Mouse (Mus musculus) bone marrow, adult 2 months (tissue): Measurements from ENCODE around the gene Rbpj. TPM values are rescaled to one million over a fixed set of nuclear protein-coding genes. Genes with fewer than 3 reads are reported as not detected.
"Not testable (repeated sequence)": the region's sequence is repeated elsewhere in the genome, so short reads cannot be mapped to it uniquely, and the experiment has no call there.

Source experiments
- H3K27ac ChIP-seq: fragments of 200-500 bp; 2 replicates; pipeline ENCODE4 v1.5.1; 2012; ENCODE audit warnings: low read depth, mild to moderate bottlenecking, control low read depth, inconsistent platforms, low read length; ENCODE audit not compliant: control insufficient read depth, poor library complexity, insufficient read depth
- H3K4me1 ChIP-seq: fragments of 200-500 bp; 2 replicates; pipeline ENCODE4 v1.6.1; 2011; ENCODE audit warnings: low read length; ENCODE audit not compliant: control insufficient read depth, insufficient read depth
- H3K4me3 ChIP-seq: fragments of 200-500 bp; replicated peaks from 2 replicates; pipeline ENCODE3; 2011; ENCODE audit warnings: mild to moderate bottlenecking, low read depth, low read length, control low read depth; ENCODE audit not compliant: control insufficient read depth
- CTCF ChIP-seq: fragments of 200-500 bp; IDR thresholded peaks from 2 replicates; pipeline ENCODE4 v1.5.1; 2011; ENCODE audit warnings: low read length, control low read depth; ENCODE audit not compliant: control insufficient read depth, insufficient read depth
- POLR2A ChIP-seq: fragments of 200-500 bp; IDR thresholded peaks from 2 replicates; pipeline ENCODE4 v1.6.1; 2011; ENCODE audit warnings: low read depth, mild to moderate bottlenecking, control low read depth, low read length, borderline replicate concordance; ENCODE audit not compliant: control insufficient read depth
- WGBS: fragments of 180-500 bp; shearing (Covaris S2); methylation state at CpG from one replicate; pipeline ENCODE4 v1.1.7; 2018; 5-methylcytosine and 5-hydroxymethylcytosine counted together
- polyA plus RNA-seq: library from polyadenylated mRNA; stranded (reverse); fragments of >200 nt; gene quantifications from 2 replicates; pipeline ENCODE4 v1.2.4, GENCODE M21; 2011; ENCODE audit warnings: low replicate concordance; ENCODE audit not compliant: missing spikeins, insufficient read depth, insufficient read length

Gene Rbpj
- polyA plus RNA-seq, 1 experiment, result 26.0 TPM

DNA sequence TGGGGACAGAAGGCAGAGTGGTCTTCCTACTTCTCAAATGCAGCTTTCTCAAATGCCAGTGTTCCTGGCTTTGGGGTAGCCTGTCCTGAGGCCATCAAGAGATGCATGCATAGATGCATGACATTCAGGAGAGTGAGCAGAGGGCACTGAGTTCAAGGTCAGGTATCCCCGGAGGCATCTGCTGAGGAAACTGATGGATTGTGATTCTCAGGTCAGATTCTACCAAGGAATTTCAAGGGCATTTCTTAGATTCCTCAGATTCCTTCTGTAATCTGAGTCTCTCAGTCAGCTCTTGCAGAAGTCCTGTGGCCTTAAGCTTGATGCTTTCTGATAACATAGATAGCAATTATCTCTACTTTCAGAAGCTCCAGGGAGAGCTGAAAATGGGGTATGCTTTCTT lies 76.1 kb downstream of the Rbpj start:
- TF ChIP-seq POLR2A (no peak), CTCF (no peak)
- H3K4me1 ChIP-seq, result peaks cover 9% of the 10 kb centered on the region; the same call in 1 of the 2 replicates
- H3K4me3 ChIP-seq, result no peak overlapping the region
- no peak overlapping the region for H3K27ac ChIP-seq
- WGBS, result 81% methylated on average over 1 of the region's 1 CpGs

DNA sequence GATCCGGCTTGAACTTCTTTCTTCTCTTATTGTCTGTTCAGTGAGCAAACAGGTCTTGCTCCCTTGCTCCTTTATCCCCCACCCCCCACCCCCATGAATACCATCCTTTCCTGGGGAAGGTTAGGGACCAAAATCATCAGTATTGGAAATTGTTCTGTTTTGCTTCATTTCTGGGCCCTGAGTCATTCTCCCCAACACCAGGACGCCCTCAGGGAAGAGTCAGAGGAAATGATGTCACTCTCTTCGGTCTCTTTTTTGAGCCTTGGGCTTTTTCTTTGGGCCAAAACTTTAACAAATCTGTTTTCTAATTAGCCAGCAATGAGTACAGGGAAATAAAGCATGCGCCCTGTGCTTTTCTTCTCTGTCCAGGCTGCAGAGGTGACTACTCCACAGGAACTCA lies 77.4 kb downstream of the Rbpj start:
- WGBS, result 44% methylated on average over 4 of the region's 4 CpGs
- Histone ChIP-seq H3K27ac (no peak overlapping the region), H3K4me3 (no peak overlapping the region), H3K4me1 (peaks cover 7% of the 10 kb centered on the region; the same call in 1 of the 2 replicates)
- TF ChIP-seq POLR2A (no peak), CTCF (no peak)

DNA sequence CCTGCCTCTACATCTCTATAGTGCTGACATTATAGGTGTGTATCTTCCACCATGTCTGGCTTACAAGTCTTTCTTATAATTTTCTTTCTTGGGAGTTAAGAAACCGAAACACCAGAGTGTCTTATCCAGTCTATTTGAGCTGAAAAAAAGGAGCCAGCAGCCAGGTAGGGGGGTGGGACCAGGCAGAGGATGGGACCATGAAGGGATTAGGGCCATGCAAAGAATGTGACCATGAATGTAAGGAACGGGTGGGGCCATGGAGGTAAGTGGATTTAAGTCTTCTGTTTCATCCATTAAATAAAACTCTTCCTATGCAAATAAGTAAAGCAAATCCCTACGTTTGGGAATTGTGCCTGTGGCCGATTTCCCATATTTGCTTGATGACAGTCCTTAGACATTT lies 78.0 kb downstream of the Rbpj start:
- WGBS, result 76% methylated on average over 4 of the region's 4 CpGs

DNA sequence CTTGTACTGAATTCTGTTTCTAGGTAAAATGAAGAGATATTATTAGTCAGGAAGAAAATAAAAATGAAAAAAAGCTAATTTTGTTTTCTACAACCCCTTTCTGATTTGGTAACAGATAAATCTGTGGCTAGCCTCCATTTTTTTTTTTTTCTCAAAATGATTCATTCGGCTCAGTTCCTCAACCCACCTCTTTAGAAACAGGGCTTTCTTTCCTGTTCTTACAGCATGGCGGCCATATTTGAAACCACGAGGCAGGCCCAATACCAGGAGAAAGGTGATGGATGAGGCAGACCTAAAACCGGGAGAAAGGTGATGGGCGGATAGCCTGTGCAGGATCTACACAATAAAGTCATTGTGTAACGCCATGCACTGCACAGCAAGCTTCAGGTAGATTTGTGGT lies 80.5 kb downstream of the Rbpj start:
- Histone ChIP-seq H3K4me1 (peaks cover 5% of the 10 kb centered on the region; the same call in 1 of the 2 replicates), H3K4me3 (no peak overlapping the region), H3K27ac (peak overlapping the region; percentile 75)
- TF ChIP-seq CTCF (no peak), POLR2A (no peak)
- WGBS, result 37% methylated on average over 6 of the region's 6 CpGs

More for the DNA sequence above, 78.0 kb downstream of the Rbpj start:
- no peak overlapping the region for H3K4me3 ChIP-seq
- no peak overlapping the region for H3K27ac ChIP-seq
- H3K4me1 ChIP-seq, result peaks cover 7% of the 10 kb centered on the region; the same call in 1 of the 2 replicates
- TF ChIP-seq CTCF (no peak), POLR2A (no peak)

DNA sequence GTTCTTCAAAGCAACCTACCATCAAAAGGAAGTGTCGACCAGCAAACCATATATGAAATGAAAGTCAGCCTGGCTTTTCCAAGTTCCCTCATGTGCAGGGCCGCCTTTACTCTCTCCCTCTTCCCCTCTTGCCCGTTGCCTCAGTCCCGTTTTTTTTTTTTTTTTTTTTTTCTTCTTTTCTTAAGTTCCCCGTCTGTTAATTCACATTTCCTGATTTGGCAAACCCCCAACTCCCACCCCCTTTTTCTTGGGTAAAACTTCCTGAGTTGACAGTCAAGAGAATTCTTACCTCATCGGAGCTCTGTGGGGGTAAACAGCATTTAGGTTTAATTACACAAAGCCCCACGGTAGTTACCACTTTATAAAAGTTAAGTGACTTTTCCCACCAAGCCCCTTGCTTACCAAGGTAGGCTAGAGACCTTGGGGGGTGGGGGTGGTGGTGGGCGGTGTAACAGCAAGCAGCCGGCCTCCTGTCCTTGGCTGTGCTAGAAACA lies 81.1 kb downstream of the Rbpj start:
- WGBS, result 12% methylated on average over 9 of the region's 9 CpGs
- no peak overlapping the region for H3K4me3 ChIP-seq
- TF ChIP-seq CTCF, result no peak
- no peak for TF ChIP-seq POLR2A
- H3K27ac ChIP-seq, result peak overlapping the region; percentile 75; the same call in 1 of the 2 replicates
- H3K4me1 ChIP-seq, result peaks cover 5% of the 10 kb centered on the region; the same call in 1 of the 2 replicates

DNA sequence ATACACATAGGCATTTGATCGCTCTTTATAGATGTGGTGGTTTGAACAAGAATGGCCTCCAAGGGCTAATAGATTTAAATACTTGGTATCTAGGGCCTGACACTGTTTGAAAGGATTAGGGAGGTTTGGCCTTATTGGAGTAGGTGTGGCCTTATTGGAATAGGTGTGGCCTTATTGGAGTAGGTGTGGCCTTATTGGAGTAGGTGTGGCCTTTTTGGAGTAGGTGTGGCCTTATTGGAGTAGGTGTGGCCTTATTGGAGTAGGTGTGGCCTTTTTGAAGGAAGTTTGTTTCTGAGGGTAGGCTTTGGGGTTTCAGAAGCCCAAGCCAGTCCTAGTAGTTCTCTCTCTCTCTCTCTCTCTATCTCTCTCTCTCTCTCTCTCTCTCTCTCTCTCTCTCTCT lies 84.4 kb downstream of the Rbpj start:
- not testable (repeated sequence) for H3K4me1 ChIP-seq, H3K4me3 ChIP-seq, H3K27ac ChIP-seq
- 91% methylated on average over 1 of the region's 1 CpGs for WGBS

DNA sequence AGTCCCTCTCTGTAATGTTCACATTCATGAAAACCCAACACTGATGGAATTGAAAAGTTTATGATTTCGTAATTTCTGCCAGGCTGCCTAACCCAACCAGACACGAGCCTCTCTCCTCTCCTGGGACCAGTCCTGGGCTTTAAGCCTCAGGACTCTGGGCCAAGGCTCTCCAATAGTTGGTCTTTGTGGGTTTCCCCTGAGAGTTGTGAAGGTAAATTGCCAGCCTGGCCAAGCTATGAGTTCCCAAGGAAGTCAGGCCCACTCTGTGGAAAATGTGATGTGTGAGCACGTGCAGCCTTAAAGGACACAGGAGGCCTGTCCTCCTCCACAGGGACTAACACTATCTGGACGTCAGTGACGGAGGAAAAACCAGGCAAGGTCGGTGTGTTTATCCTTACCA lies 85.4 kb downstream of the Rbpj start:
- Histone ChIP-seq H3K27ac (no peak overlapping the region), H3K4me3 (no peak overlapping the region), H3K4me1 (peaks cover 2% of the 10 kb centered on the region; the same call in 1 of the 2 replicates)
- TF ChIP-seq CTCF (no peak), POLR2A (no peak)
- 80% methylated on average over 6 of the region's 6 CpGs for whole genome bisulfite sequencing

DNA sequence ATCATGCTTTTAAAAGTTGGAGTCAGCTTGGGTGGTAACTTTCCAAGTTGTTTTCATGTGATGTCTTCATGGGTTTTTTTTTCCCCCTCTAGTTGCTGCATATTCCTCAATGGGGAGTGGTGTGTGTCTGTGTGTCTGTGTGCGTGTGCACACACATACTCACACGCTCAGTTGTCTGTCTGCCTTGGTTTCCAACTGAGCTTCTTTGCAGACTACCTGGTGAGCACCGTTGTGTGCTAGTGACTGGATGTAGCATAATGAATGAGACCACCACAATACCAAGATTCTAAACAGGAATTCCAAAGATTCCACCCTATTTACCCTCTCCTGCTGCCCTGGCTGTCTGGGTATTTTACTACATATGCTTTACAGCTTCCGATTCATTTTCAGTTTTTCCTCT lies 86.0 kb downstream of the Rbpj start:
- no peaks in the 10 kb centered on the region for H3K4me1 ChIP-seq
- TF ChIP-seq CTCF (no peak), POLR2A (no peak)

DNA sequence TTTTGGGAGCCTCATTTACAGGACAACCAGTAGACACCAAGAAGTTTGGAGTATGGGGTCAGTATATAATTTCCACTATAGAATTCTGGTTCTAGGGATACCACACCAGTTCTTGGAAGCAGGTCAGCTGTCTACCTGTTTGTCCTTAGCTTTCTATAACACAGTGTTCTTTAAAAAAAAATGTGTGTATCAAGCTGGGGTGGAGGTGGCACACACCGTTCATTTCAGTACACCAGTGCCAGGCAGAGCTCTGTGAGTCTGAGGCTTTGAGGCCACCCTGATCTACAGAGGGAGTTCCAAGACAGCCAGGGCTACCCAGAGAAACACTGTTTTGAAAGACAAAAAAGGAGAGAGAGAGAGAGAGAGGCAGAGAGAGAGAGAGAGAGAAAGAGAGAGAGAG lies 87.3 kb downstream of the Rbpj start:
- H3K27ac ChIP-seq, result no peak overlapping the region
- H3K4me3 ChIP-seq, result no peak overlapping the region
- WGBS, result 86% methylated on average over 1 of the region's 1 CpGs
- H3K4me1 ChIP-seq, result no peaks in the 10 kb centered on the region
- TF ChIP-seq CTCF, result no peak
- no peak for TF ChIP-seq POLR2A

More for the DNA sequence above, 86.0 kb downstream of the Rbpj start:
- WGBS, result 88% methylated on average over 4 of the region's 4 CpGs
- Histone ChIP-seq H3K27ac (no peak overlapping the region), H3K4me3 (no peak overlapping the region)
